Mouse (Mus musculus) myocyte (in vitro differentiated cells): Measurements from ENCODE around the gene Zdhhc20. TPM values are rescaled to one million over a fixed set of nuclear protein-coding genes. Genes with fewer than 3 reads are reported as not detected.

Source experiments
- H3K27me3 ChIP-seq: one replicate; pipeline ENCODE4 v1.6.1; 2011; ENCODE audit not compliant: control insufficient read depth, insufficient read depth, insufficient read length
- H3K36me3 ChIP-seq: one replicate; pipeline ENCODE4 v1.6.1; 2011; ENCODE audit not compliant: control insufficient read depth, insufficient read depth
- H3K4me2 ChIP-seq: one replicate; pipeline ENCODE4 v1.6.1; 2011; ENCODE audit warnings: low read depth, control low read depth
- H3K4me3 ChIP-seq: one replicate; pipeline ENCODE4 v1.5.1; 2011; ENCODE audit warnings: mild to moderate bottlenecking, control low read depth, moderate library complexity
- H3K79me2 ChIP-seq: one replicate; pipeline ENCODE4 v1.6.1; 2011; ENCODE audit not compliant: control insufficient read depth, insufficient read depth
- H3ac ChIP-seq: one replicate; pipeline ENCODE4 v1.6.1; 2011; ENCODE audit not compliant: control insufficient read depth, insufficient read length
- CEBPB ChIP-seq: IDR thresholded peaks from 2 replicates; pipeline ENCODE4 v1.6.1; 2011; ENCODE audit warnings: mild to moderate bottlenecking, moderate library complexity; ENCODE audit not compliant: poor library complexity, insufficient read depth, severe bottlenecking
- E2F4 ChIP-seq: IDR thresholded peaks from one replicate; pipeline ENCODE4 v1.6.1; 2011; ENCODE audit warnings: mild to moderate bottlenecking, control low read depth, moderate library complexity; ENCODE audit not compliant: insufficient read depth
- MAX ChIP-seq: IDR thresholded peaks from one replicate; pipeline ENCODE4 v1.6.1; 2011; ENCODE audit warnings: low read depth, mild to moderate bottlenecking, control low read depth
- MYOD1 ChIP-seq, 3 experiments: IDR thresholded peaks; one replicate each; pipeline ENCODE4 v1.6.1; 2011; ENCODE audit warnings: control low read depth in 2 of 3, low read depth in 2 of 3, mild to moderate bottlenecking in 2 of 3, moderate library complexity in 1 of 3; ENCODE audit not compliant: insufficient read length in 2 of 3, control insufficient read depth in 1 of 3
- MYOG ChIP-seq, 3 experiments: IDR thresholded peaks; one replicate each; pipeline ENCODE4 v1.6.1; 2011; ENCODE audit warnings: control low read depth in 2 of 3, low read depth in 2 of 3, mild to moderate bottlenecking in 2 of 3; ENCODE audit not compliant: insufficient read length in 2 of 3, control insufficient read depth in 1 of 3, insufficient read depth in 1 of 3
- POLR2A ChIP-seq: IDR thresholded peaks from one replicate; pipeline ENCODE4 v1.6.1; 2011; ENCODE audit warnings: low read depth, mild to moderate bottlenecking, control low read depth, moderate library complexity; ENCODE audit not compliant: insufficient read length
- POLR2AphosphoS2 ChIP-seq: IDR thresholded peaks from one replicate; pipeline ENCODE4 v1.6.1; 2011; ENCODE audit warnings: low read depth, control low read depth; ENCODE audit not compliant: insufficient read length
- REST ChIP-seq: IDR thresholded peaks from one replicate; pipeline ENCODE4 v1.6.1; 2011; ENCODE audit warnings: mild to moderate bottlenecking, control low read depth, moderate library complexity; ENCODE audit not compliant: insufficient read depth, insufficient read length
- SRF ChIP-seq: IDR thresholded peaks from one replicate; pipeline ENCODE4 v1.6.1; 2011; ENCODE audit warnings: low read depth; ENCODE audit not compliant: control insufficient read depth, insufficient read length
- TCF12 ChIP-seq: IDR thresholded peaks from one replicate; pipeline ENCODE4 v1.6.1; 2011; ENCODE audit warnings: mild to moderate bottlenecking, control low read depth; ENCODE audit not compliant: poor library complexity, insufficient read depth, severe bottlenecking
- TCF3 ChIP-seq: IDR thresholded peaks from one replicate; pipeline ENCODE4 v1.6.1; 2011; ENCODE audit warnings: low read depth, control low read depth; ENCODE audit not compliant: insufficient read length
- USF1 ChIP-seq: IDR thresholded peaks from one replicate; pipeline ENCODE4 v1.6.1; 2011; ENCODE audit warnings: low read depth, mild to moderate bottlenecking, control low read depth, moderate library complexity
- polyA plus RNA-seq: library from polyadenylated mRNA; unstranded; fragments of >200 nt; fragmentation: generic; extraction: Trizol; gene quantifications from one replicate; pipeline ENCODE4 v1.2.1, GENCODE M21; 2012; ENCODE audit warnings: missing spikeins

The Zdhhc20 gene
- polyA plus RNA-seq = 9.6 TPM

DNA sequence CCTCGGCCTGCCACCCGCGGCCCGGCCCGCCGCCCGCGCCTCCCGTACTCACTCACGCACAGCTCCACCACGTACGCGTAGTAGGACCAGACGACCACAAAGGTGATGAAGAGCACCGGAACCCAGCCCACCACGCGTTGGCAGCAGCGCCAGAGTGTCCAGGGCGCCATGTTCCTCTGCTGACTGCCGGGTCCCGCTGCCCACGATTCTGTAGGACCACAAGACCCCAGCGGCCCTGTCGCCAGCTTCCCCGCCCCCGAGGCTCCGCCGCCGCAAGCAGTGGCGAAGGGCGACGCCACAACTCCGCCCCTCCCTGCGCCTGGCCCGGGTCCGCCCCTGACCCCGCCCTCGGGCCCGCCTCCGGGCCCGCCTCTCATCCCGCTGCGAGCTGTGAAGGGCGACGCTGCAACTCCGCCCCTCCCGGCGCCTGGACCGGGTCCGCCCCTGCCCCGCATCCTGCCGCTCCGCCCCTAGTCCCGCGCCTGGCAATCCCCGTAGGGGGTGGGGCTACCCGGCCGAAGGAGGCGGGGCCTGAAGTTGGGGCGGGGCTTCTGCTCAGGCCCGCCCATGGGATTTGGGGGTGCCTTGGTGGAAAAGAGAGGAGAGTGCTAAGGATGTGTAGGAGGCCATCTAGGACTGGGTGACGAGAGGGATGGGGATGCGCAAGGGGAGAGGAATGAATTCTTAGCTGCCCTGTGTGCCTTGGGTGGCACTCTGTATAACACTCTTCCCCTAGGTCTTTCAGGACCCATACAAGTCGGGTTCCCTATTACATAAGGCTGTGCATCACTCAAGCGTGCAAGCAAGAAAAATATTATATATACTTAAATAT, at the start of gene Zdhhc20:
Gene Zdhhc20, minus strand, starts transcription at position 266 of the 832 bp plus-strand sequence.
- TF ChIP-seq REST (no peak), MYOD1 (IDR thresholded peaks at IDR 0.05; ENCODE audit: control insufficient read depth in 1 of 3, insufficient read length in 2 of 3, low read depth in 2 of 3) (peak in 1 of 3 experiments; percentile 1), POLR2A (peak; percentile 91), POLR2AphosphoS2 (peak; percentile 91)
- Histone ChIP-seq H3ac (peak within 1 kb of the TSS; percentile 36), H3K36me3 (no peaks in the 10 kb centered on the region), H3K4me3 (peak within 1 kb of the TSS; percentile 72), H3K27me3 (no peaks in the 10 kb centered on the region), H3K4me2 (peak within 1 kb of the TSS; percentile 85), H3K79me2 (peaks cover 44% of the 10 kb centered on the region)

DNA sequence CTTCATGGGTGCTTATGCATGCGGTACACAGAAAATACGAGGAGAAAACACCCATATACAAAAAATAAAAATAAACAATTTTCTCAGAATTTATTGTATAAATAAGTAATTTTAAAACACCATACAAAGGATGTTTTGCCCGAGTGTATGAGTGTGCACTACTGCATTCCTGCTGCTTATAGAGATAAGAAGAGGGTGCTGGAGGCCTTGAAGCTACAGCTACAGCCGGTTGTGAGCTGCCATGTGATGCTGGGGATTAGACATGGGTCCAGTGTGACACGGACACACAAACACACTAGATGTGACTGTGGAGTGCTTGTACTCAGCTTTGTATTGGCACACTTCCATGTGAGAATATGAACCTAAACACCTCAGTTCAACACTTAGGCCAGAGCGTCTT, 47.2 kb upstream of the Zdhhc20 start:
- no peak for TF ChIP-seq POLR2A
- no peak for TF ChIP-seq MAX
- no peak for TF ChIP-seq POLR2AphosphoS2
- no peak for TF ChIP-seq TCF12
- no peak for TF ChIP-seq CEBPB
- TF ChIP-seq TCF3 = no peak
- Histone ChIP-seq H3K79me2 (no peaks in the 10 kb centered on the region), H3ac (no peak overlapping the region), H3K4me3 (no peak overlapping the region), H3K27me3 (no peaks in the 10 kb centered on the region), H3K4me2 (no peak overlapping the region), H3K36me3 (peaks cover 29% of the 10 kb centered on the region)

DNA sequence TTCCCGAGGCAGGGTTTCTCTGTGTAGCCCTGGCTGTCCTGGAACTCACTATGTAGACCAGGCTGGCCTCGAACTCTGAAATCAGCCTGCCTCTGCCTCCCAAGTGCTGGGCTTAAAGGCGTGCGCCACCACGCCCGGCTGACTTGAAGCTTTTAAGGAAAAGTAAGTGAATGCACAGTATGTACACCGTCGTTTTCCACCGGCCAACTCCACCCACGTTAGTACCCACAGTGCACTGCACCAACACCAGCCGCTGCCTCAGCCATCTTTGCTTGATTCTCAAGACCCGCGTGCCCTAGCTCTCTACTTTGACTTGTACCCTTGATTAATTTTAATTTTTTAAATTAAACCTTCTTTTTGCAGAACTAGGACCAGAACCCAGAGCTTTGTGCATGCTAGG, 44.6 kb upstream of the Zdhhc20 start:
- no peak overlapping the region for H3K4me3 ChIP-seq
- H3K27me3 ChIP-seq = no peaks in the 10 kb centered on the region
- TF ChIP-seq POLR2AphosphoS2 (no peak), SRF (no peak), POLR2A (no peak), MAX (no peak), CEBPB (no peak), TCF12 (no peak), REST (no peak)

DNA sequence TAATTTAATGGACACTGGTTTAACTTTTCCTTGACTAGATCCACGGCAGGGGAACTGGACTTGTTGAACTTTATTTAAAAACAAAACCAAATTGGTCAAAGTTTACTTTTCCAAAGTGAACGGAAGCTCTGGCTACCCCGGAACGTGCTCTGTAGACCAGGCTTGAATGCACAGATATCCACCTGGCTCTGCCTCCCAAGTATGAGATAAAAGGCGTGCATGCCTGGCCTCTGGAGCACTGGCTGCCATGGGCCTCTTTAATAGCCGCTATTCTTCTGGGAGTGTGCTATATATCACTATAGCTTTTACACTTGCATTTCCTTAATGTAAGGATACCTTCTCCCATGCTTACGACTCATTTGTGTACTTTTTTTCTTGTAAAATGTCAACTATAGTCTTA, 43.5 kb upstream of the Zdhhc20 start:
- H3ac ChIP-seq = no peak overlapping the region
- peaks cover 15% of the 10 kb centered on the region for H3K36me3 ChIP-seq
- H3K79me2 ChIP-seq = no peaks in the 10 kb centered on the region
- H3K27me3 ChIP-seq = no peaks in the 10 kb centered on the region
- no peak overlapping the region for H3K4me3 ChIP-seq
- TF ChIP-seq MAX (no peak), TCF3 (no peak), MYOG (IDR thresholded peaks at IDR 0.05; ENCODE audit: control insufficient read depth in 1 of 3, insufficient read depth in 1 of 3, insufficient read length in 2 of 3, low read depth in 2 of 3) (no peak), USF1 (no peak), POLR2A (no peak), TCF12 (no peak), SRF (no peak), REST (no peak), CEBPB (no peak), POLR2AphosphoS2 (no peak), E2F4 (no peak), MYOD1 (IDR thresholded peaks at IDR 0.05; ENCODE audit: control insufficient read depth in 1 of 3, insufficient read length in 2 of 3, low read depth in 2 of 3) (no peak)
- no peak overlapping the region for H3K4me2 ChIP-seq

More for the DNA sequence above, 44.6 kb upstream of the Zdhhc20 start:
- Histone ChIP-seq H3K79me2 (no peaks in the 10 kb centered on the region), H3K36me3 (peaks cover 16% of the 10 kb centered on the region), H3K4me2 (no peak overlapping the region), H3ac (no peak overlapping the region)

DNA sequence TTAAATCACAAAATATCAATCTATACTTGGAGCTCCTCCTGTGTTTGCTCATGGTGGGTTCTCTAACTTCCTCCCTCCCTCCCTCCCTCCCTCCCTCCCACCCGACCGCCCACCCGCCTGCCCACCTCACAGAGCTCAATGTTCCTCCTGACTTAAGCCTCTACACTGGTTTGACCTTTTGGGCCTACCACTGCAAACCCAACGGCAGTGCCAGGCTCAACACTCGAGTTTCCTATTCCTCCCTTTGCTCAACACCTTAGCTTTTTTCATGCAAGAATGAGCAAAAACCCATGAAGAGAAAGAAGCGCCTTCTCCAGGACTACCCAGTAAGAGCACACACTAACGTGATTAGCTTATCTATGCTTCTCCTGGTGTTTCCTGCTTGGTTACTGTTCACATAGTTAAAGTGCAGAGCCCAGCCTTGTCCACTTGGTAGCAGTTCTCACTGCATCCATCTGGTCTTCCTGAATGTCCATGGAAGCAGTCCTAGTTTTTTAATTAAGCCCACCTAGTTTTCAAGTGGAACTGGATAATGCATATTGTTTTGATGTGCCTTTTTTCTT, 42.9 kb upstream of the Zdhhc20 start:
- H3K36me3 ChIP-seq = peaks cover 15% of the 10 kb centered on the region
- H3K4me2 ChIP-seq = no peak overlapping the region
- H3ac ChIP-seq = no peak overlapping the region
- H3K79me2 ChIP-seq = no peaks in the 10 kb centered on the region
- no peak overlapping the region for H3K4me3 ChIP-seq
- TF ChIP-seq TCF3 (no peak), MYOD1 (IDR thresholded peaks at IDR 0.05; ENCODE audit: control insufficient read depth in 1 of 3, insufficient read length in 2 of 3, low read depth in 2 of 3) (no peak), POLR2A (no peak), TCF12 (no peak), USF1 (no peak), MYOG (IDR thresholded peaks at IDR 0.05; ENCODE audit: control insufficient read depth in 1 of 3, insufficient read depth in 1 of 3, insufficient read length in 2 of 3, low read depth in 2 of 3) (no peak), POLR2AphosphoS2 (no peak)
- H3K27me3 ChIP-seq = no peaks in the 10 kb centered on the region
